Comparison of ENCODE assay signal across 8 mouse cellular contexts in genomic region chr7:44866276-44867009, GRCm38 (mm10). TPM values are rescaled to one million over a fixed set of nuclear protein-coding genes. Genes with fewer than 3 reads are reported as not detected.
A peak's percentile ranks its signal among the peaks of the same experiment; 100 is the strongest.
DNase-seq lines count a peak whose midpoint lies in the region; ATAC-seq and TF ChIP-seq lines count a peak whose summit lies in the region.

No protein-coding gene starts in this region.

- no peak overlapping the region for H3K27ac ChIP-seq in ES-Bruce4 (ENCODE audit: insufficient read depth, low read length)
- peak overlapping the region; percentile 52 for H3K27ac ChIP-seq in bone marrow, adult 2 months (ENCODE audit: control insufficient read depth, insufficient read depth, low read depth, low read length, poor library complexity)
- H3K27ac ChIP-seq in intestine, embryonic 16.5 days (ENCODE audit: low read length), result peak overlapping the region; percentile 79
- H3K27ac ChIP-seq in liver, embryonic 16.5 days (ENCODE audit: low read length), result peak overlapping the region; percentile 26
- no peak overlapping the region for H3K27ac ChIP-seq in neural tube, embryonic 14.5 days (ENCODE audit: low read depth, low read length)

- peak; percentile 60 to 76 for DNase-seq in gastrocnemius, postnatal 4 days (ENCODE audit: low spot score in 2 of 2)
- no peak for DNase-seq in urinary bladder, postnatal 10 days (ENCODE audit: low spot score)

- peak overlapping the region; percentile 85 for H3K4me2 ChIP-seq in intestine, embryonic 16.5 days (ENCODE audit: low read depth, low read length)
- H3K4me2 ChIP-seq in liver, embryonic 16.5 days (ENCODE audit: low read depth, low read length), result no peak overlapping the region
- H3K4me2 ChIP-seq in neural tube, embryonic 14.5 days (ENCODE audit: low read depth, low read length), result peak overlapping the region; percentile 30

- H3K27me3 ChIP-seq in ES-Bruce4 (ENCODE audit: control insufficient read depth, insufficient read depth, low read length, poor library complexity, severe bottlenecking), result no peaks in the 10 kb centered on the region
- H3K27me3 ChIP-seq in intestine, embryonic 16.5 days (replicated peaks; ENCODE audit: control insufficient read depth, insufficient read depth, low read length), result no peaks in the 10 kb centered on the region
- no peaks in the 10 kb centered on the region for H3K27me3 ChIP-seq in liver, embryonic 16.5 days (ENCODE audit: control insufficient read depth, insufficient read depth, low read depth, low read length)
- peaks cover 2% of the 10 kb centered on the region; the same call in 1 of the 2 replicates for H3K27me3 ChIP-seq in neural tube, embryonic 14.5 days (ENCODE audit: control insufficient read depth, insufficient read depth, low read length)

- TF ChIP-seq POLR2A in ES-Bruce4 (IDR thresholded peaks at IDR 0.05; ENCODE audit: insufficient read depth, low read length), result no peak
- no peak for TF ChIP-seq POLR2A in bone marrow, adult 2 months (IDR thresholded peaks at IDR 0.05; ENCODE audit: borderline replicate concordance, control insufficient read depth, low read depth, low read length)

- peaks cover 11% of the 10 kb centered on the region; the same call in 1 of the 2 replicates for H3K36me3 ChIP-seq in ES-Bruce4 (ENCODE audit: control insufficient read depth, insufficient read depth, low read length, poor library complexity, severe bottlenecking)
- H3K36me3 ChIP-seq in intestine, embryonic 16.5 days (ENCODE audit: control insufficient read depth, insufficient read depth, low read length), result peaks cover 21% of the 10 kb centered on the region
- peaks cover 21% of the 10 kb centered on the region for H3K36me3 ChIP-seq in liver, embryonic 16.5 days (ENCODE audit: control insufficient read depth, insufficient read depth)
- H3K36me3 ChIP-seq in neural tube, embryonic 14.5 days (ENCODE audit: control insufficient read depth, insufficient read depth, low read length), result peaks cover 43% of the 10 kb centered on the region

- peaks cover 2% of the 10 kb centered on the region for H3K4me1 ChIP-seq in ES-Bruce4 (ENCODE audit: control insufficient read depth, insufficient read depth, low read length)
- peaks cover 5% of the 10 kb centered on the region for H3K4me1 ChIP-seq in bone marrow, adult 2 months (ENCODE audit: control insufficient read depth, insufficient read depth, low read length)
- H3K4me1 ChIP-seq in intestine, embryonic 16.5 days (ENCODE audit: control insufficient read depth, insufficient read depth, low read length), result peaks cover 42% of the 10 kb centered on the region
- H3K4me1 ChIP-seq in liver, embryonic 16.5 days (ENCODE audit: control insufficient read depth, low read depth, low read length), result peaks cover 46% of the 10 kb centered on the region
- H3K4me1 ChIP-seq in neural tube, embryonic 14.5 days (ENCODE audit: control insufficient read depth, insufficient read depth, low read length), result peaks cover 37% of the 10 kb centered on the region

- TF ChIP-seq CTCF in ES-Bruce4 (IDR thresholded peaks at IDR 0.05; ENCODE audit: low read depth, low read length), result peak; percentile 39
- TF ChIP-seq CTCF in bone marrow, adult 2 months (IDR thresholded peaks at IDR 0.05; ENCODE audit: control insufficient read depth, insufficient read depth, low read length), result peak; percentile 58

- no peak for TF ChIP-seq EP300 in ES-Bruce4 (IDR thresholded peaks at IDR 0.05; ENCODE audit: insufficient read depth, low read depth, low read length)

- no peaks in the 10 kb centered on the region for H3K9me3 ChIP-seq in ES-Bruce4 (replicated peaks; ENCODE audit: control insufficient read depth, insufficient read depth, low read length, poor library complexity, severe bottlenecking)
- no peaks in the 10 kb centered on the region for H3K9me3 ChIP-seq in intestine, embryonic 16.5 days (ENCODE audit: control insufficient read depth, low read length)
- no peaks in the 10 kb centered on the region for H3K9me3 ChIP-seq in liver, embryonic 16.5 days (replicated peaks; ENCODE audit: control insufficient read depth, low read length)
- no peaks in the 10 kb centered on the region for H3K9me3 ChIP-seq in neural tube, embryonic 14.5 days (ENCODE audit: control insufficient read depth, low read length)

- no peak overlapping the region for H3K9ac ChIP-seq in ES-Bruce4 (ENCODE audit: low read depth, poor library complexity, severe bottlenecking)
- H3K9ac ChIP-seq in intestine, embryonic 16.5 days (ENCODE audit: low read depth, low read length), result peak overlapping the region; percentile 100
- no peak overlapping the region for H3K9ac ChIP-seq in liver, embryonic 16.5 days (ENCODE audit: low read depth, low read length)
- H3K9ac ChIP-seq in neural tube, embryonic 14.5 days (replicated peaks; ENCODE audit: low read depth, low read length), result 0 out of 2 replicates have a peak overlapping the region, but pooled peaks have one; percentile 11

- peak; percentile 24 for ATAC-seq in intestine, embryonic 16.5 days
- no peak for ATAC-seq in liver, embryonic 16.5 days (ENCODE audit: low read depth)
- ATAC-seq in neural tube, embryonic 14.5 days (ENCODE audit: low read depth), result no peak
- no peak for ATAC-seq in erythroblast, adult 5-6 weeks (replicated peaks; ENCODE audit: low FRiP score, poor library complexity, severe bottlenecking)

- 37% methylated on average over 15 of the region's 15 CpGs for WGBS in bone marrow, adult 2 months
- WGBS in intestine, embryonic 16.5 days, result 39% methylated on average over 15 of the region's 15 CpGs
- 49% methylated on average over 15 of the region's 15 CpGs for whole genome bisulfite sequencing in liver, embryonic 16.5 days (ENCODE audit: insufficient replicate concordance)
- 59% methylated on average over 15 of the region's 15 CpGs for WGBS in neural tube, embryonic 14.5 days

- H3K4me3 ChIP-seq in ES-Bruce4 (ENCODE audit: low read depth, low read length), result no peak overlapping the region
- H3K4me3 ChIP-seq in bone marrow, adult 2 months (replicated peaks; ENCODE audit: control insufficient read depth, low read depth, low read length), result no peak overlapping the region
- H3K4me3 ChIP-seq in intestine, embryonic 16.5 days (ENCODE audit: low read length), result peak overlapping the region; percentile 17; the same call in 1 of the 2 replicates
- no peak overlapping the region for H3K4me3 ChIP-seq in liver, embryonic 16.5 days (ENCODE audit: low read depth, low read length)
- H3K4me3 ChIP-seq in neural tube, embryonic 14.5 days (ENCODE audit: low read depth, low read length), result peak overlapping the region; percentile 10

RNA-seq across cellular contexts. Expression of gene Ptov1, which starts 3.1 kb away (rescaled TPM):
- 153 and 160 TPM in 2 replicates for polyA plus RNA-seq in ES-Bruce4 (2011; ENCODE audit: insufficient read depth, insufficient read length, low read depth, missing spikeins)
- 51.3 and 96.4 TPM in 2 replicates for polyA plus RNA-seq in bone marrow, adult 2 months (2011; ENCODE audit: insufficient read depth, insufficient read length, low replicate concordance, missing spikeins)
- 100 to 1,000 TPM; 332 to 346 TPM for total RNA-seq in gastrocnemius, postnatal 4 days (2021)
- polyA plus RNA-seq in intestine, embryonic 16.5 days (2015; fragmentation: Nextera tagmentation; extraction: Ambion mirVana), result 71.8 and 159 TPM in 2 replicates
- 34.8 and 43.4 TPM in 2 replicates for polyA plus RNA-seq in liver, embryonic 16.5 days (2015; fragmentation: Nextera tagmentation; extraction: Ambion mirVana)
- 475 and 479 TPM in 2 replicates for polyA plus RNA-seq in neural tube, embryonic 14.5 days (2014; fragmentation: Nextera tagmentation; extraction: Ambion mirVana)
- 6.9 and 8.1 TPM in 2 replicates for total RNA-seq in erythroblast, adult 5-6 weeks (2015; ENCODE audit: low replicate concordance)
- total RNA-seq in erythroblast, adult 5-6 weeks (2017; ENCODE audit: low replicate concordance), result 8.8 and 12.1 TPM in 2 replicates

RNA-seq across cellular contexts. Expression of gene Pnkp, which starts 9.5 kb away (rescaled TPM):
- polyA plus RNA-seq in ES-Bruce4 (2011; ENCODE audit: insufficient read depth, insufficient read length, low read depth, missing spikeins), result 22.3 and 30.3 TPM in 2 replicates
- 97.5 and 261 TPM in 2 replicates for polyA plus RNA-seq in bone marrow, adult 2 months (2011; ENCODE audit: insufficient read depth, insufficient read length, low replicate concordance, missing spikeins)
- 10 to 100 TPM; 18.6 to 20.5 TPM for total RNA-seq in gastrocnemius, postnatal 4 days (2021)
- 26.6 and 30.6 TPM in 2 replicates for polyA plus RNA-seq in intestine, embryonic 16.5 days (2015; fragmentation: Nextera tagmentation; extraction: Ambion mirVana)
- polyA plus RNA-seq in liver, embryonic 16.5 days (2015; fragmentation: Nextera tagmentation; extraction: Ambion mirVana), result 23.4 and 24.3 TPM in 2 replicates
- 27.1 and 28.8 TPM in 2 replicates for polyA plus RNA-seq in neural tube, embryonic 14.5 days (2014; fragmentation: Nextera tagmentation; extraction: Ambion mirVana)
- total RNA-seq in erythroblast, adult 5-6 weeks (2015; ENCODE audit: low replicate concordance), result 17.3 and 43.3 TPM in 2 replicates
- total RNA-seq in erythroblast, adult 5-6 weeks (2017; ENCODE audit: low replicate concordance), result 26.8 and 32.5 TPM in 2 replicates

RNA-seq across cellular contexts. Expression of gene Tbc1d17, which starts 17.6 kb away (rescaled TPM):
- 33.9 and 46.7 TPM in 2 replicates for polyA plus RNA-seq in ES-Bruce4 (2011; ENCODE audit: insufficient read depth, insufficient read length, low read depth, missing spikeins)
- 24.5 and 49.2 TPM in 2 replicates for polyA plus RNA-seq in bone marrow, adult 2 months (2011; ENCODE audit: insufficient read depth, insufficient read length, low replicate concordance, missing spikeins)
- total RNA-seq in gastrocnemius, postnatal 4 days (2021), result 10 to 100 TPM; 56.5 to 63.4 TPM
- 73.6 and 77.9 TPM in 2 replicates for polyA plus RNA-seq in intestine, embryonic 16.5 days (2015; fragmentation: Nextera tagmentation; extraction: Ambion mirVana)
- 32.7 and 33.7 TPM in 2 replicates for polyA plus RNA-seq in liver, embryonic 16.5 days (2015; fragmentation: Nextera tagmentation; extraction: Ambion mirVana)
- 92.5 and 96.4 TPM in 2 replicates for polyA plus RNA-seq in neural tube, embryonic 14.5 days (2014; fragmentation: Nextera tagmentation; extraction: Ambion mirVana)
- 15.8 and 21.3 TPM in 2 replicates for total RNA-seq in erythroblast, adult 5-6 weeks (2015; ENCODE audit: low replicate concordance)
- total RNA-seq in erythroblast, adult 5-6 weeks (2017; ENCODE audit: low replicate concordance), result 33.6 and 77.5 TPM in 2 replicates

RNA-seq across cellular contexts. Expression of gene Akt1s1, which starts 17.7 kb away (rescaled TPM):
- 38.1 and 38.3 TPM in 2 replicates for polyA plus RNA-seq in ES-Bruce4 (2011; ENCODE audit: insufficient read depth, insufficient read length, low read depth, missing spikeins)
- 28.2 and 48.0 TPM in 2 replicates for polyA plus RNA-seq in bone marrow, adult 2 months (2011; ENCODE audit: insufficient read depth, insufficient read length, low replicate concordance, missing spikeins)
- total RNA-seq in gastrocnemius, postnatal 4 days (2021), result 100 to 1,000 TPM in 1 of 2 experiments, 10 to 100 TPM in 1; 92.4 to 103 TPM
- 105 and 107 TPM in 2 replicates for polyA plus RNA-seq in intestine, embryonic 16.5 days (2015; fragmentation: Nextera tagmentation; extraction: Ambion mirVana)
- 25.6 and 29.1 TPM in 2 replicates for polyA plus RNA-seq in liver, embryonic 16.5 days (2015; fragmentation: Nextera tagmentation; extraction: Ambion mirVana)
- 36.4 and 46.8 TPM in 2 replicates for polyA plus RNA-seq in neural tube, embryonic 14.5 days (2014; fragmentation: Nextera tagmentation; extraction: Ambion mirVana)
- total RNA-seq in erythroblast, adult 5-6 weeks (2015; ENCODE audit: low replicate concordance), result 6.5 and 7.1 TPM in 2 replicates
- total RNA-seq in erythroblast, adult 5-6 weeks (2017; ENCODE audit: low replicate concordance), result 19.7 and 43.3 TPM in 2 replicates

RNA-seq across cellular contexts. Expression of gene Med25, which starts 26.1 kb away (rescaled TPM):
- 54.0 and 65.6 TPM in 2 replicates for polyA plus RNA-seq in ES-Bruce4 (2011; ENCODE audit: insufficient read depth, insufficient read length, low read depth, missing spikeins)
- polyA plus RNA-seq in bone marrow, adult 2 months (2011; ENCODE audit: insufficient read depth, insufficient read length, low replicate concordance, missing spikeins), result 14.6 and 25.4 TPM in 2 replicates
- 10 to 100 TPM; 63.8 to 67.6 TPM for total RNA-seq in gastrocnemius, postnatal 4 days (2021)
- 86.6 and 98.5 TPM in 2 replicates for polyA plus RNA-seq in intestine, embryonic 16.5 days (2015; fragmentation: Nextera tagmentation; extraction: Ambion mirVana)
- 44.7 and 53.0 TPM in 2 replicates for polyA plus RNA-seq in liver, embryonic 16.5 days (2015; fragmentation: Nextera tagmentation; extraction: Ambion mirVana)
- 85.7 and 91.1 TPM in 2 replicates for polyA plus RNA-seq in neural tube, embryonic 14.5 days (2014; fragmentation: Nextera tagmentation; extraction: Ambion mirVana)
- 6.5 and 8.4 TPM in 2 replicates for total RNA-seq in erythroblast, adult 5-6 weeks (2015; ENCODE audit: low replicate concordance)
- total RNA-seq in erythroblast, adult 5-6 weeks (2017; ENCODE audit: low replicate concordance), result 3.2 and 5.3 TPM in 2 replicates

Comparison
In these comparisons a context has a peak if more than half of its experiments do, and no peak if none do; other contexts are left out.
1. H3K27ac ChIP-seq: peak in bone marrow, adult 2 months (single experiment), intestine, embryonic 16.5 days (single experiment) and liver, embryonic 16.5 days (single experiment); none in ES-Bruce4 (single experiment) and neural tube, embryonic 14.5 days (single experiment).
2. H3K4me3 ChIP-seq: peak in intestine, embryonic 16.5 days (single experiment) and neural tube, embryonic 14.5 days (single experiment); none in ES-Bruce4 (single experiment), bone marrow, adult 2 months (single experiment) and liver, embryonic 16.5 days (single experiment).
3. H3K9ac ChIP-seq: peak in intestine, embryonic 16.5 days (single experiment) and neural tube, embryonic 14.5 days (single experiment); none in ES-Bruce4 (single experiment) and liver, embryonic 16.5 days (single experiment).